Mouse (Mus musculus) lung, postnatal 0 days (tissue): ENCODE measurements around the gene Krt84.

ENCODE experiments used
- CTCF ChIP-seq: IDR thresholded peaks from 2 replicates; pipeline ENCODE4 v1.5.1; 2016; ENCODE audit warnings: antibody characterized with exemption, mild to moderate bottlenecking
- EP300 ChIP-seq: IDR thresholded peaks from 2 replicates; pipeline ENCODE4 v1.6.1; 2016; ENCODE audit warnings: antibody characterized with exemption, mild to moderate bottlenecking, control low read depth

DNA sequence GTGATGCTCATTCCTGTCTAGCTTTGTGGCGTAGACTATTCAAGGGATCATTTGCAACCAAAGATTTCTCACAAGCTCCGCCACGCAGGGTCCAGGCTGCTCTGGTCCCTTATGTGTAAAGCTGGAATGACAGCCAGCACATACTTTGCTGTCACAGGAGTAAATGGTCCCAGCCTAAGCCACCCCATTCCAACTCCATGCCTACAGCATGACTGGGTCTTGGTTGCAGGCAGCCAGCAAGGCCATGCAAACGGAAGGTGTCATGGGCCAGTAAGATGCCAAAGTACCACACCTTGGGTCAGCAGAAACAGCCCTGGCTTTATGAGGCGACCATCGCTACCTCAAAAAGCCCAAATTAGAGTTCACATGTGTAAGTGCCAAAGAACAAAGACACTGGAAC lies 38.9 kb downstream of the Krt84 start:
- TF ChIP-seq CTCF (no peak), EP300 (no peak)
